Mouse (Mus musculus) spleen, postnatal 0 days (tissue): Measurements from ENCODE around the gene Nxph2. TPM values are rescaled to one million over a fixed set of nuclear protein-coding genes. Genes with fewer than 3 reads are reported as not detected.

ENCODE experiments used
- polyA plus RNA-seq: library from polyadenylated mRNA; unstranded; fragments of >200 nt; fragmentation: Nextera tagmentation; extraction: Ambion mirVana; gene quantifications from 2 replicates; pipeline ENCODE4 v1.2.1, GENCODE M21; 2015

Gene Nxph2
- polyA plus RNA-seq, result not detected in 2 replicates

DNA sequence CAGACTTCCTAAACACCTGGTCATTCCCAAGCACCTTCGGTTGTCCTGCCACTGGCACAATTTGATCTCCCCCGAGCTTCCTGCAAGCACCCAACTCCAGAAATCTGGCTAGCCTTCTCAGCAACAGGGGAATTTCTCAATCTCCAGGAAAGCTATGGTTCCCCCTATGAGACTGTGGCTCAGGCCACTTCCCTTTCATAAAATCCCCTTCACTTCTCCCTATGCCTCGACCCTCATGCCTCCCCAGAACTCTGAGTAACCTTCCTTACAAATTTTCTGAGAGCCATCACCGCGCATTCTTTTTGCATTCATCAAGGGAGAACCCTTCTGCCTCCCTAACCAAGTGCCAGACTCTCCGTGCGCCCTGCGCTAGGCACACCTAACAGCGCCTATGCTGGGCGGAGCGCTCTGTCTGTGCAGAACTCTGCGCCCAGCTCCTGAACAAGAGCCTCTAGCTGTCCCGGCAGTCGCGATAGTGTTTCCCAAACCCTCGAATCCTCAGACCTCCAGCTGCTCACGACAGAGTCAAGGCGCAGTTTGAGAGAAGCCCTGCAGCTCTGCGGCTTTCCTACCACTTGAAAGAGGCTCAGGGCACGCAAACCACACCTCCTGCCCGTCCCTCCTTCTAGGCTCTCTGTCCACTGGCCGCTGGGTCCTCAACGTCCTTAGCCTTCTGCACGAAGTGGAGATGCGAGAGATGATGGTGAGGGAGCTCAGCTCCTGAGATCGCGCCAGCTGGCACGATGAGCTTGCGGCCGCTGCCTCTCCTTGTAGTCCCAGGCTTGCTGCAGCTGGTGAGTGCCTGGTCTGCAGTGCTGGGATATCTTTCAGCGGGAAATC is at the start of gene Nxph2:
TSS of gene Nxph2 (plus strand) at position 501 of the 840 bp plus-strand sequence.

Other genes starting within 250 kb of the Nxph2 start
- 5.8 and 7.2 TPM in 2 replicates for gene Mastl, start 165.2 kb upstream of the Nxph2 start, polyA plus RNA-seq
- 35.4 and 37.3 TPM in 2 replicates for gene Yme1l1, start 164.9 kb upstream of the Nxph2 start, polyA plus RNA-seq
- gene 4931423N10Rik, start 113.8 kb upstream of the Nxph2 start, polyA plus RNA-seq, result not detected in 2 replicates